Mouse (Mus musculus) A20 (cell line): ENCODE measurements at regions not wholly inside any gene's neighbourhood (a gene's known extent, or its start where the extent isn't known, plus 50 kb on each side); places are given as distances from the start of the nearest gene placed in this dataset.
"Not testable (repeated sequence)": the region's sequence is repeated elsewhere in the genome, so short reads cannot be mapped to it uniquely, and the experiment has no call there.

Source experiments
- DNase-seq: peaks from one replicate; pipeline ENCODE4 v3.0.0-alpha.2; 2011; ENCODE audit warnings: low read depth, low spot score

GRCm38 (mm10) chr1:157048996-157049395 lies 59.5 kb downstream of the Tex35 start:
- no peak for DNase-seq

DNA sequence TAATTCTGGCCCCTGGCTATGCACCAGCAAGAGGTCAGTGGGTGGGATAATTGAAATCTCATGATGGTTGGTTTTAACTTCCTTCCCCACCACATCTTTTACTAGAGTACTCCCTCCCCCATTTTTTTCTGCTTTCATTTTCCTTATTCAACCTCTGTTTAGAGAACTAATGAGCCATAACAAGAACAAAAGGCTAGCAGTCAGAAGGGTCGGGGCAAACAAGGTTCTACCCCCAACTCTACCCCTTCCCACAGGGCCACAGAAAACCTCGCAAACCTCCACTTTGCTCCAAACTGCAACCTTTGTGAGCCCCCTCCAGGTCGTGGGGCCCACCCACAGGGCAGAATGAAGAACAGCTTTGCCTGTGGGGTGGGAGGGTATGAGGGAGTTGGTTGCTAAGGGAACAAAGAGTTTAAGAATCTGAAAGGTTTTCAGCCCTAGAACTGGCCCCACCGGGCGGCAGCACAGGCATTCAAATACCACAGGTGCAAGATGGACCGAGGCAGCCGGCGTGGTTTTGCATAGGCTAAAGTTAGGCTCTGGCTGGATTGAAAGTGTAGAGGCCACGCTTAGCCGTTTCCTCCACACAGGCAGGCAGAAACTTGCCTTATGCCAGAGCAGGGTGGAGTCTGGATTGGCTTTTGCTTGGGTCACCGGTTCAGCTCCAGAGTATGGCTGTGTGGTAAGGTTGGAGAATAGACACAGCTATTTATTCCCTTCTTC lies 60.1 kb downstream of the Tex35 start:
- peak; percentile 95 for DNase-seq

- DNase-seq: peak; percentile 91
Observed at GRCm38 (mm10) chr1:157047751-157048200, 60.7 kb downstream of the Tex35 start.

- peak; percentile 40 for DNase-seq
Observed at GRCm38 (mm10) chr1:157046760-157047182, 61.7 kb downstream of the Tex35 start.

GRCm38 (mm10) chr1:157039836-157040196 lies 68.7 kb downstream of the Tex35 start:
- DNase-seq: no peak

GRCm38 (mm10) chr1:157039016-157039835 lies 69.3 kb downstream of the Tex35 start:
- DNase-seq: no peak

DNA sequence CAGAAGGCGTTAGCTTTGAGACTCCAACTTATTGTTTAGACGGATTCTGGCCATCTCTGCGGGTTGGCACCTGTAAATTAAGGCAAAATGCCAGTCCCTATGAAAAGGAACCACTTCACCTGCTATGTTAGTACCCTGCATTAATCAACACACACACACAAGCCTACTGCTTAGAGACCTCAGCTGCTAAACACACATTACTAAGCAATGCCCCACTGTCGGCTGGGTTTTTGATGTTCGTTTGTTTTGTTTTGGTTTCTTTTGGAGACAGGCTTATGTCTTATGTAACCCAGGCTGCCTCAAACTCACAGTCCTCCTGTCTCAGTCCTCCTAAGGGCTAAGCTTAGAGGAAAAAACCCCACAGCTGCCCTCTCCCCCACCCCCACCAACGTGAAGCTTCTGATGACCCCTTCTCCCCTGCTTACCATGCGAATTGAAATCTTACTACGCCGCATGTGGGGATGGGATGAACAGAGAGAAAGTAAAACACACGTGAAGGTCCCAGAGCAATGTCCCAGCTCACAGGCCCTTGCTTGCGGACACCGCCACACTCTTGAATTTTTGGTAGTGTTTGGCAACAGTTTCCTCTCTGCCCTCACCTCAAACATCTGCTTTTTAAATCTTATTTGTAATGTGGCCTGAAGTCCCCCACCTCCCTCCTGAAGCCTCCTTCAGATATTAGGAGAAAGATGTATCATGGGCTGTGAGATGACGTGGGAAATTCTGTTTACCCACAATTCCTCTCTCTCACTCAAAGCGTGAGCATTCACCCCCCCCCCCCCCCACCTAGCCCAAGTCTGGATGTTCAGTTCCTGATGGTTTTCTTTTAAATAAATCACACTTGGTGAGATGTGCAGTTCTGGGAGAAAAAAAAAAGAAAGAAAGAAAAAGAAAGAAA lies 70.1 kb downstream of the Tex35 start:
- DNase-seq: no peak

- no peak for DNase-seq
Observed at GRCm38 (mm10) chr1:157037246-157037991, 71.1 kb downstream of the Tex35 start.

DNA sequence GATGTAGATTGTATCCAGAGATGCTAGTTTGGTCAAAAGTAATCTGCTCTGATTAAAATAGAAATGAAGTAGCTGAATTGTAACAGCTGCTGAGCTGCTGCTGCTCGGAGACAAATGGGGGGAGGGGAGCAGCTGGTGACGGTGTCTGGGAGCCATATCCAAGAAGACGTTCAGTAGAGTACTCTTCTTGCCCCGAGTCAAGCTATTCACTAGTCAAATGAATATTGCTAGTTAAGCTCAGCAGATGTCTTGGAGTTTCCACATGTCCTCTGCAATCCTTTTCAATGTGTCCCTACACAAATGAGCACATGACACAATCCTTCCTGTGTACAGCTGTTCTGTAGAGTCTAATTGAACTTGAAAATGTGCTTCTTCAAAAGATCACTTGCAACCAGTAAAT lies 71.7 kb downstream of the Tex35 start:
- DNase-seq: no peak

DNA sequence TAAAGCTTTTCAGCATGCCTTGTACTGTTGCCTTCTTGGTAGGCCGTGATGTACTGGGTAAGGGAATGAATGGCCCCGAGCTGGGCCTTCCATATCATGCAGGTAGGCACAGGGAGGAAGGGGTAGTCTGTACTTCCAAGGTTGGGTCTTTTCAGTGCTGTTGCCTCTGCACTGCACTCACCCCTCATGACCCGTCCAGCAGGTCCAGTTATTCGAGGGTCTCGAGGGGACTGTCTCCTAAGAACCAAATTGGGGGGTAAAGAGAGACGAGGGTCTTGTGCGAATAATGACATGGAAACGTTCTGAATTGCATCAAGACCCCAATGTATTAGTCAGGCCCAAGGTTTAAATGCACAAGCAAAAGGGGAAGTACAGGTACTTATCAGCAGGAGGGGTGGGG lies 73.3 kb downstream of the Tex35 start:
- not testable (repeated sequence) for DNase-seq

GRCm38 (mm10) chr1:157028682-157029081 lies 79.8 kb downstream of the Tex35 start:
- no peak for DNase-seq

DNA sequence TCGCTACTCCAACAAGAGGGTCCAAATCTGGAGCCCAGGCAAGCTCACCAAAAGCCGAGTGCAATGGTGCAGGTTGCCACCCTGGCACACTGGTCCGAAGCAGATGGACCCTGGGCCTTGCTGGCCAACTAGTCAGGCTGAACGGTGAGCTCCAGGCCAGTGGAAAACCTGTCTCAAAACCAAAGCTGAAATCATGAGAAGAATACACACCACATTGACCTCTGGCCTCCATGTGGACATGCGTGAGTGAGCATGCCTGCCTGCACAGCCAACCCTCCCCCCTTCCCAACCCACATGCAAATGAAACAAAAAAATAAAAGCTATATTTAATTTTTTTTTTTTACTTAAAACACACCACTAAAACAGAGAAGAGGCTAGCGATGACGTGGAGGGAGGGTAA lies 80.8 kb downstream of the Tex35 start:
- DNase-seq: peak; percentile 87

- peak; percentile 41 for DNase-seq
Observed at GRCm38 (mm10) chr1:157023462-157023861, 84.0 kb upstream of the Ralgps2 start.

DNA sequence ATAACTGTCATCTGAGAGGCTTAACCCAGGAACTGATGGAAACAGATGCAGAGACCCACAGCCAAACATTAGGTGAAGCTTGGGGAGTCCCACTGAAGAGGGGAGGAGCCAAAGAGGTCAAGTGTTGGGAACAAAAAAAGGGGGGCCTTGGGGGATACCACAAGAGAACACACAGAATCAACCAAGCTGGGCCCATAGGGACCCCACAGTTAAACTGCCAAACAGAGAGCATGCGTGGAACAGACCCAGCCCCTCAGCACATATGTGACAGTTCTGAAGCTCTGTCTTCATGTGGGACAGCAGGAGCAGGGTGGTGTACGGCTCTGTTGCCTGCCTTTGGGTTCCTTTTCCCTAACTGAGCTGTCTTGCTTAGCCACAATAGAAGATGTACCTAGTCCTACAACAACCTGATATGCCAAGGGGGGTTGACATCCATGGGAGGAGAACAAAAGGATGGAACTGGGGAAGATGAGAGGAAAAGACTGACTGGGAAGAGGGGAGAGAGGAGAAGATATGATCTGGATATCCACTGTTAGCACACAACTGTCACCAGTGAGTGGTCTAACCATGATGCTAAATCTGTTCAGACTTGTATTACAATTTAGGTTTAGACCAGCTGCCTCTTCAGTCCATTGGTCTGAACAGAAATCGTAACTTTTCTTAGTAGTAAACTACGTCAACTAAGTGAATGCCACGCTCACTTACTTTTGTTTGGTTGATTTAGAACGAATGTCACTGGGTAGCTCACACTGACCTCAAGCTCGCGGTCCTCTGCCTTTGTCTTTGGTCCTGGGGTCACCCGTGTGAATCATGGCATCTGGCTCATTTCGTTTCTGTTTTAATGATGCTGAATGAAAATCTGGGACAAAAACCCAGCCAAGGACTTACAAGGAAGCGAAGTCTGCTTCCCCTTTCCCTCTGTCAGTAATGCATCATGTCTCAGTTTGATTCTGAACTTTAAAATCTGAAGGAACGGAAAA lies 83.3 kb upstream of the Ralgps2 start:
- DNase-seq: peak; percentile 74

- no peak for DNase-seq
Observed at GRCm38 (mm10) chr1:157019892-157020291, 80.5 kb upstream of the Ralgps2 start.

- DNase-seq: no peak
Observed at GRCm38 (mm10) chr1:157018726-157019125, 79.3 kb upstream of the Ralgps2 start.

DNA sequence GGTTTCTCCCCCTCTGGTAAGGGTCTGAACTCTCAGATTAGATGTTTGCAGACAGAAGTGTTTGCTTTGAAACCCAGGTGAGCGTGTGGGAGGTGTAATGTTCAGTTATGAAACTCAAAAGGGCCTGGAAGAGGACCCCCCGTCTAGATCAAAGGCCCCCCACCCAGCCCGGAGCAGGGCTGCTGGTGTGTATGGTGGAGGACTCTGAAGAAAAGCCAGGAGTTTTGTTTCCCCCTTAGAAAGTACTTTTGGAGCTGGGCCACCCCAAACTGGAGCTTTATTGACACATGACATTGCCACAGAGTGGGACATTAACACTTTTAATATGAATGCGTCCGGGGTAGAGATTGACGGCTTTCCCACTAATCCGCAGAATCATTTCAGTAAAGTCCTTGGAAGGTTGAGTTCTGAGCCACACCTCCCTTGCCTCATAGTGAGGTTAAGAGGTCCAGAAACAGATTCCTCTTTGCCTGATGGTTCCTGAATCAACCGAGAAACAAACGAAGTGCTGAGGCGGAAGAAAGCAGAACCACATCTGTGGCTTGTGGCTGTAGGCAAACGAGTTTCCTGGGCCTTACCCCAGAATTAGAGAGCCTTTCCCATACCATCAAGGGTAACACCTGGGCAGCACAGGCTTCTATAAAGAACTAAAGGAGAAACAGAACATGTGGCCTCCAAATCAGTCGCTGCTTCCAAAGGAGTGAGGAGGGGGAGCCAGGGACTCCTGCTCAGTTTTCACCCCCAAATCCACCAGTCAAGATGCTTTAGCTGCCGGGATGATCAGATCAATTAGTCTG lies 78.0 kb upstream of the Ralgps2 start:
- DNase-seq: peak; percentile 69

- DNase-seq: no peak
Observed at GRCm38 (mm10) chr1:157016625-157017024, 77.2 kb upstream of the Ralgps2 start.
